Mouse (Mus musculus): ENCODE results near the gene Adamtsl5. TPM values are rescaled to one million over a fixed set of nuclear protein-coding genes. Genes with fewer than 3 reads are reported as not detected.

Adamtsl5 gene
- polyA plus RNA-seq, 1 experiment from 2014 or later = 5.8 TPM

DNA sequence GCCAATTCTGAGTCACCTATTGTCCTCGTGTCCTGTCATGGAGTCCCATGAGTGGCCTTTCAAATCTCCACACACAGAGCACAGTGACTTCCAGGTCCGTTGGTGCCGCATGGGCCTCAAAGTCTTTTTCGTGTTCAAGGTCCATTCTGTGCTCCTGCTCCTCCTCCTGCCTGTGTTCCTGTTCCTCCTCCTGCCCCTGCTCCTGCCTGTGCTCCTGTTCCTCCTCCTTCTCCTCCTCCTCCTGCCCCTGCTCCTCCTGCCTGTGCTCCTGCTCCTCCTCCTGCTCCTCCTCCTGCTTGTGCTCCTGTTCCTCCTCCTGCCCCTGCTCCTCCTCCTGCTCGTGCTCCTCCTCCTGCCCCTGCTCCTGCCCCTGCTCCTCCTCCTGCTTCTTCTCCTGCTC, 19.7 kb upstream of the Adamtsl5 start:
- H3K27me3 ChIP-seq (replicated peaks; ENCODE audit: control insufficient read depth, insufficient read depth, low read length) = 0 out of 2 replicates have a peak, but pooled peaks cover 3% of the 10 kb centered on the region
- 0 out of 2 replicates have a peak, but pooled peaks cover 3% of the 10 kb centered on the region for H3K4me1 ChIP-seq (ENCODE audit: control insufficient read depth, insufficient read depth, low read length)
- ATAC-seq (ENCODE audit: low read depth) (no peak), DNase-seq (ENCODE audit: low spot score) (no peak)
- H3K4me3 ChIP-seq (ENCODE audit: low read depth, low read length) = no peak overlapping the region
- no peak overlapping the region for H3K27ac ChIP-seq (replicated peaks; ENCODE audit: low read depth, low read length)
- H3K9ac ChIP-seq (ENCODE audit: low read depth, low read length) = no peak overlapping the region
- 67% methylated on average over 5 of the region's 5 CpGs for WGBS
- H3K4me2 ChIP-seq (ENCODE audit: low read depth, low read length) = no peak overlapping the region
- no peaks in the 10 kb centered on the region for H3K36me3 ChIP-seq (ENCODE audit: control insufficient read depth, insufficient read depth, low read length)
- no peaks in the 10 kb centered on the region for H3K9me3 ChIP-seq (ENCODE audit: control insufficient read depth, low read length)

DNA sequence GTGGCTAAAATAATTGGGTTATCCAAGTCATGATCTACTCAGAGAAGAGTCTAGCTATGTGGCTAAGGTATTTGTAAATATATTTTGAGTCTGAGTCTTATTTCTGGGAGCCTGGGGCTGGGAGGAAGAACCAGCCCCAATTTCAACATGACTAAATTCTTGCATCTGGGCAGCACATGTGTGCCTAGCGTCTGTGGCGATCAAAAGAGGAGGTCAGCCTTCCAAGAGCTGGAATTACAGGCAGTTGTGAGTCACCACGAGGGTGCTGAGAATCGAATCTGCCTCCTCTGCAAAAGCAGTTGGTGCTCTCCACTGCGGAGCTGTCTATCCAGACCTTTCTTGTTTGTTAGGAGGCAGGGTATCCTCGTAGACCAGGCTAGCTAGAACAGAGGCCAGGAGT, 17.5 kb upstream of the Adamtsl5 start:
- 0 out of 2 replicates have a peak, but pooled peaks cover 3% of the 10 kb centered on the region for H3K27me3 ChIP-seq (replicated peaks; ENCODE audit: control insufficient read depth, insufficient read depth, low read length)
- H3K36me3 ChIP-seq (ENCODE audit: control insufficient read depth, insufficient read depth, low read length) = no peaks in the 10 kb centered on the region
- H3K9ac ChIP-seq (ENCODE audit: low read depth, low read length) = no peak overlapping the region
- DNase-seq (ENCODE audit: low spot score) (no peak), ATAC-seq (ENCODE audit: low read depth) (no peak)
- no peak overlapping the region for H3K4me2 ChIP-seq (ENCODE audit: low read depth, low read length)
- 48% methylated on average over 6 of the region's 6 CpGs for WGBS
- H3K4me3 ChIP-seq (ENCODE audit: low read depth, low read length) = no peak overlapping the region
- no peaks in the 10 kb centered on the region for H3K4me1 ChIP-seq (ENCODE audit: control insufficient read depth, insufficient read depth, low read length)
- no peaks in the 10 kb centered on the region for H3K9me3 ChIP-seq (ENCODE audit: control insufficient read depth, low read length)
- no peak overlapping the region for H3K27ac ChIP-seq (replicated peaks; ENCODE audit: low read depth, low read length)

GRCm38 (mm10) chr10:80363734-80364133, 15.5 kb upstream of the Adamtsl5 start:
- H3K27ac ChIP-seq (replicated peaks; ENCODE audit: low read depth, low read length) = no peak overlapping the region
- H3K4me3 ChIP-seq (ENCODE audit: low read depth, low read length) = no peak overlapping the region
- no peaks in the 10 kb centered on the region for H3K4me1 ChIP-seq (ENCODE audit: control insufficient read depth, insufficient read depth, low read length)
- H3K9me3 ChIP-seq (ENCODE audit: control insufficient read depth, low read length) = no peaks in the 10 kb centered on the region
- H3K27me3 ChIP-seq (replicated peaks; ENCODE audit: control insufficient read depth, insufficient read depth, low read length) = peaks cover 9% of the 10 kb centered on the region
- 50% methylated on average over 6 of the region's 6 CpGs for WGBS
- no peak overlapping the region for H3K4me2 ChIP-seq (ENCODE audit: low read depth, low read length)
- DNase-seq (ENCODE audit: low spot score) (no peak), ATAC-seq (ENCODE audit: low read depth) (no peak)
- no peak overlapping the region for H3K9ac ChIP-seq (ENCODE audit: low read depth, low read length)
- no peaks in the 10 kb centered on the region for H3K36me3 ChIP-seq (ENCODE audit: control insufficient read depth, insufficient read depth, low read length)

DNA sequence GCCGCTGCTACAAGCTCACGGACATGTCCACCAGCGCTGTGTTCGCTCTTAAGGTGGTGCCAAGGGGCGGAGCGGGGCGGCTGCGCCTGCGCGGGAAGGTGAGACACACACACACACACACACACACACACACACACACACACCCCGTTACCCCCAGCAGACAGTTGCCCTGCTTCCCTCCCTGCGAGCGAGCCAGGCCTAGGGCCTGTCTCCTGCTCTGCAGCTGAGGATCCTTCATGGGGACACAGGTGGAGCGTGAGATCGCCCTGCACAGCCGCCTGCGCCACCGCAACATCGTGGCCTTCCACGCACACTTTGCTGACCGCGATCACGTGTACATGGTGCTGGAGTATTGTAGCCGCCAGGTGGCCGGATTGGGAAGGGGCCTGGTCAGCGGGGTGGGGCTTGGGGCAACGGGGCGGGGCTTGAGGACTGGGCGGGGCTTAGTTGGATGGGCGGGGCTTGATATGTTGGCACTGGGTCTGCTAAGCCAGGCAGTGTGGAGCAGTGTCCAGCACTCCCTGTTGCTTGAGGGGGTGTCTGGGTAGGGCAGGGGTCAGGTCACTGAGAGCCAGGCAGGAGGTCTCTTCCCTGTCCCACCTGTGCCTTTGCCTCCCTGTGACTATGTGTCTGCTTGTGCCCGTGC, 9.9 kb upstream of the Adamtsl5 start:
- peak overlapping the region; percentile 17 for H3K4me3 ChIP-seq (ENCODE audit: low read depth, low read length)
- no peaks in the 10 kb centered on the region for H3K36me3 ChIP-seq (ENCODE audit: control insufficient read depth, insufficient read depth, low read length)
- no peak overlapping the region for H3K27ac ChIP-seq (replicated peaks; ENCODE audit: low read depth, low read length)
- 7% methylated on average over 21 of the region's 31 CpGs for WGBS
- peaks cover 7% of the 10 kb centered on the region; the same call in 1 of the 2 replicates for H3K4me1 ChIP-seq (ENCODE audit: control insufficient read depth, insufficient read depth, low read length)
- peak overlapping the region; percentile 8; the same call in 1 of the 2 replicates for H3K9ac ChIP-seq (ENCODE audit: low read depth, low read length)
- ATAC-seq (ENCODE audit: low read depth) (no peak), DNase-seq (ENCODE audit: low spot score) (no peak)
- no peaks in the 10 kb centered on the region for H3K9me3 ChIP-seq (ENCODE audit: control insufficient read depth, low read length)
- H3K4me2 ChIP-seq (ENCODE audit: low read depth, low read length) = peak overlapping the region; percentile 49
- peaks cover 56% of the 10 kb centered on the region for H3K27me3 ChIP-seq (replicated peaks; ENCODE audit: control insufficient read depth, insufficient read depth, low read length)

DNA sequence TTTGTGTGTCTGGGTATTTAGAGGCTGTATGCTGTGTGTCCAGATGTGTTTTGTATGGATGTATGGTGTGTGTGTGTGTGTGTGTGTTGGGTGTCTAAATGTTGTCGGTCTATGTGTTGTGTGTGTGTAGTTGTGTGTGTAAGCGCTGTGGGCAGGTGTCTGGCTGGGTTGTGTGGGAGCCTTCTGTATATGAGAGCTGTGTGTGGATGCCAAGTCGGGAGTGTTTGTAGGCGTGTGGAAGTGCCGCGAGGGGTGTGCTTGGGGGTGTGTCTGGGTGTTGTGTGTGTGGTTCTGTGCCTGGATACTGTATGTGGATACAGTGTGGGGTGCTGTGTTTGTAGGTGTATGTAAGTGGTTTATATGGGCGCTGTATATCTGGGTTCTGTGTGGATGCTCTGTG, 9.1 kb upstream of the Adamtsl5 start:
- 41% methylated on average over 7 of the region's 7 CpGs for WGBS
- Histone ChIP-seq H3K4me1 (ENCODE audit: control insufficient read depth, insufficient read depth, low read length) (peaks cover 7% of the 10 kb centered on the region; the same call in 1 of the 2 replicates), H3K27ac (replicated peaks; ENCODE audit: low read depth, low read length) (no peak overlapping the region), H3K9ac (ENCODE audit: low read depth, low read length) (no peak overlapping the region), H3K36me3 (ENCODE audit: control insufficient read depth, insufficient read depth, low read length) (no peaks in the 10 kb centered on the region), H3K9me3 (ENCODE audit: control insufficient read depth, low read length) (no peaks in the 10 kb centered on the region), H3K4me2 (ENCODE audit: low read depth, low read length) (no peak overlapping the region), H3K27me3 (replicated peaks; ENCODE audit: control insufficient read depth, insufficient read depth, low read length) (peaks cover 64% of the 10 kb centered on the region), H3K4me3 (ENCODE audit: low read depth, low read length) (no peak overlapping the region)
- ATAC-seq (ENCODE audit: low read depth) (no peak), DNase-seq (ENCODE audit: low spot score) (no peak)

- Histone ChIP-seq H3K27me3 (replicated peaks; ENCODE audit: control insufficient read depth, insufficient read depth, low read length) (peaks cover 70% of the 10 kb centered on the region), H3K27ac (replicated peaks; ENCODE audit: low read depth, low read length) (no peak overlapping the region), H3K9ac (ENCODE audit: low read depth, low read length) (peak overlapping the region; percentile 48), H3K36me3 (ENCODE audit: control insufficient read depth, insufficient read depth, low read length) (no peaks in the 10 kb centered on the region), H3K4me2 (ENCODE audit: low read depth, low read length) (peak overlapping the region; percentile 69), H3K9me3 (ENCODE audit: control insufficient read depth, low read length) (no peaks in the 10 kb centered on the region), H3K4me1 (ENCODE audit: control insufficient read depth, insufficient read depth, low read length) (peaks cover 7% of the 10 kb centered on the region; the same call in 1 of the 2 replicates), H3K4me3 (ENCODE audit: low read depth, low read length) (peak overlapping the region; percentile 41)
- no peak for ATAC-seq (ENCODE audit: low read depth)
- 2% methylated on average over 26 of the region's 34 CpGs for WGBS
- DNase-seq (ENCODE audit: low spot score) = no peak
Measured at GRCm38 (mm10) chr10:80356737-80357136, 8.5 kb upstream of the Adamtsl5 start.

DNA sequence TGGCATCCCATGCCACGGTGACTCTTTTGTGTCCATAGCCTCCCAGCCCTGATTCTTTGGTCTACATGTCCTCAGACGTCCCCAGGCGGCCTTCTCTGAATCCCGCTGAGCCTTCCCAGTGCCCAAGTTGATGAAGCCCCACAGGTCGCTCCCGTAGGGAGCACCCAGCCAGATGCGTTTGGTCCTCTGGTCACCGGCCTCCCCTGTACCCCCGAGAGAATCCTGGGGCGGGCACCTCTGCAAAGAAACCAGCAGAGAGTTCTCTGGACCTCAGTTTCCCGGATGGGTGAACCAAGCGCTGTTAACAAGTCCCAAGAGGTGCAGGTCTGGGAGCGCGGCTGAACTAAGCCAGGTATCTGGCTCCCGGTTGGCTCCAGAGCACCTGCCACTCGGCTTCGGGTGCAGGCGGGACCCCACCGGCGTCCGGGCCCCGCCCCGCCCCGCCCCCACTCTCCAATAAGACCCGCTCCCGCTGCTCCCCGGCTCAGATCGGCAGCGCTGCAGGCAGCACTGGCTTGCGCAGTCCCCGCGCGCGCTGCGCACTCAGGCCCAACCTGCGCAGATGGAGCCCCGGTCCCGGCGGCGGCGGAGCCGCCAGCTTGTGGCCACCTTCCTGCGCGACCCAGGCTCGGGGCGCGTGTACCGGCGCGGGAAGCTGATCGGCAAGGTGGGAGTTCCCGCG, 7.9 kb upstream of the Adamtsl5 start, which contains the start of gene Plk5:
TSS of gene Plk5 (plus strand) at position 459 of the 682 bp plus-strand sequence.
- Histone ChIP-seq H3K27ac (replicated peaks; ENCODE audit: low read depth, low read length) (no peak within 1 kb of the TSS), H3K9me3 (ENCODE audit: control insufficient read depth, low read length) (no peaks in the 10 kb centered on the region), H3K4me1 (ENCODE audit: control insufficient read depth, insufficient read depth, low read length) (peaks cover 7% of the 10 kb centered on the region; the same call in 1 of the 2 replicates), H3K9ac (ENCODE audit: low read depth, low read length) (peak within 1 kb of the TSS; percentile 48), H3K4me3 (ENCODE audit: low read depth, low read length) (peak within 1 kb of the TSS; percentile 41), H3K4me2 (ENCODE audit: low read depth, low read length) (peak within 1 kb of the TSS; percentile 69), H3K36me3 (ENCODE audit: control insufficient read depth, insufficient read depth, low read length) (no peaks in the 10 kb centered on the region), H3K27me3 (replicated peaks; ENCODE audit: control insufficient read depth, insufficient read depth, low read length) (peaks cover 76% of the 10 kb centered on the region)
- DNase-seq (ENCODE audit: low spot score) (peak; percentile 29), ATAC-seq (ENCODE audit: low read depth) (peak; percentile 42)
- 3% methylated on average over 32 of the region's 53 CpGs for WGBS

DNA sequence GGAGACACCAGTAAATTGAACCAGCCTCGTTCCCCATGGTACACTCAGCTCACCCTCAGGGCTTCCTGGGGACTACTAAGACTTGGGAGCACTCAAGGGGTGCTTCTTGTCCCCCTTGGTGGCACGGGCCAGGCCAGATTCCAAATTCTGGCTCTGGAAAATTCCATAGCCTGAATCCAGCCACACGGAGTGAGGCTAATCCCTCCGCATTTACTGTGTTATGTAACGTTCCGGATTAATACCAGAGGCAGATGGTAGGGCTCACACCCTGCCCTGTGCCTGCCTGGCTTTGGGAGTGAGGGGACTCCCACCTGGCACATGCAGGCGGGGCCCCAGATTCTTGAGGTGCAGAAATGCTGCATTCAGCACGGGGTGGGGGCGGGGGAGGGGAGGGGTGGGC, 7.2 kb upstream of the Adamtsl5 start:
- H3K9me3 ChIP-seq (ENCODE audit: control insufficient read depth, low read length) = no peaks in the 10 kb centered on the region
- no peak overlapping the region for H3K4me2 ChIP-seq (ENCODE audit: low read depth, low read length)
- H3K9ac ChIP-seq (ENCODE audit: low read depth, low read length) = no peak overlapping the region
- H3K4me1 ChIP-seq (ENCODE audit: control insufficient read depth, insufficient read depth, low read length) = peaks cover 7% of the 10 kb centered on the region; the same call in 1 of the 2 replicates
- no peak overlapping the region for H3K4me3 ChIP-seq (ENCODE audit: low read depth, low read length)
- DNase-seq (ENCODE audit: low spot score) = no peak
- no peak for ATAC-seq (ENCODE audit: low read depth)
- WGBS = 4% methylated on average over 9 of the region's 9 CpGs
- H3K27me3 ChIP-seq (replicated peaks; ENCODE audit: control insufficient read depth, insufficient read depth, low read length) = peaks cover 83% of the 10 kb centered on the region
- H3K27ac ChIP-seq (replicated peaks; ENCODE audit: low read depth, low read length) = no peak overlapping the region
- H3K36me3 ChIP-seq (ENCODE audit: control insufficient read depth, insufficient read depth, low read length) = no peaks in the 10 kb centered on the region

Measured in embryonic facial prominence, embryonic 14.5 days (tissue).